Mouse (Mus musculus) liver, postnatal 0 days (tissue): ENCODE results near the gene Olfr1189. TPM values are rescaled to one million over a fixed set of nuclear protein-coding genes. Genes with fewer than 3 reads are reported as not detected.
"Not testable (repeated sequence)": the region's sequence is repeated elsewhere in the genome, so short reads cannot be mapped to it uniquely, and the experiment has no call there.

ENCODE experiments used
- ATAC-seq: fragments of 200-750 bp; cut with Nextera tagmentation; 2 replicates; pipeline ENCODE4 v1.8.0; 2017; ENCODE audit warnings: mild to moderate bottlenecking, moderate library complexity
- DNase-seq: peaks from one replicate; pipeline ENCODE4 v3.0.0-alpha.2; 2016
- H3K27ac ChIP-seq: fragments of 300-500 bp; sonication (generic); 2 replicates; pipeline ENCODE4 v1.5.1; 2014; ENCODE audit warnings: antibody characterized with exemption, moderate library complexity, mild to moderate bottlenecking, low read depth
- H3K27me3 ChIP-seq: fragments of 300-500 bp; sonication (generic); 2 replicates; pipeline ENCODE4 v1.6.1; 2014; ENCODE audit warnings: low read length, control low read depth, mixed read lengths; ENCODE audit not compliant: insufficient read depth
- H3K36me3 ChIP-seq: fragments of 300-500 bp; sonication (generic); replicated peaks from 2 replicates; pipeline ENCODE4 v1.6.1; 2014; ENCODE audit warnings: mild to moderate bottlenecking, control low read depth, low read length, moderate library complexity, mixed read lengths; ENCODE audit not compliant: insufficient read depth
- H3K4me1 ChIP-seq: fragments of 300-500 bp; sonication (generic); 2 replicates; pipeline ENCODE4 v1.6.1; 2014; ENCODE audit warnings: antibody characterized with exemption, mild to moderate bottlenecking, control low read depth; ENCODE audit not compliant: insufficient read depth
- H3K4me2 ChIP-seq: fragments of 300-500 bp; sonication (generic); 2 replicates; pipeline ENCODE4 v1.6.1; 2014; ENCODE audit warnings: low read depth, mild to moderate bottlenecking, low read length, moderate library complexity, mixed read lengths
- H3K4me3 ChIP-seq: fragments of 300-500 bp; sonication (generic); 2 replicates; pipeline ENCODE4 v1.5.1; 2014; ENCODE audit warnings: low read depth, low read length
- H3K9ac ChIP-seq: fragments of 300-500 bp; sonication (generic); replicated peaks from 2 replicates; pipeline ENCODE4 v1.6.1; 2014; ENCODE audit warnings: mild to moderate bottlenecking, moderate library complexity
- H3K9me3 ChIP-seq: fragments of 300-500 bp; sonication (generic); 2 replicates; pipeline ENCODE4 v1.6.1; 2016; ENCODE audit warnings: mild to moderate bottlenecking, control low read depth, low read length, mixed read lengths
- CTCF ChIP-seq: sonication (generic); IDR thresholded peaks from 2 replicates; pipeline ENCODE4 v1.5.1; 2016; ENCODE audit warnings: antibody characterized with exemption, low read depth
- EP300 ChIP-seq: IDR thresholded peaks from 2 replicates; pipeline ENCODE4 v1.6.1; 2016; ENCODE audit warnings: antibody characterized with exemption, low read depth, mild to moderate bottlenecking
- WGBS: fragments of 180-500 bp; shearing (Covaris S2); extraction: QIAGEN DNeasy Blood & Tissue Kit; methylation state at CpG from one replicate; pipeline ENCODE4 v1.1.7; 2014; ENCODE audit not compliant: insufficient replicate concordance; 5-methylcytosine and 5-hydroxymethylcytosine counted together
- polyA plus RNA-seq: library from polyadenylated mRNA; unstranded; fragments of >200 nt; fragmentation: Nextera tagmentation; extraction: Ambion mirVana; gene quantifications from 2 replicates; pipeline ENCODE4 v1.2.1, GENCODE M21; 2015

The Olfr1189 gene
- polyA plus RNA-seq, result not detected in 2 replicates

- Histone ChIP-seq H3K4me1 (no peaks in the 10 kb centered on the region), H3K27me3 (no peaks in the 10 kb centered on the region), H3K27ac (no peak within 1 kb of the TSS), H3K4me2 (no peak within 1 kb of the TSS), H3K9ac (no peak within 1 kb of the TSS), H3K36me3 (no peaks in the 10 kb centered on the region), H3K4me3 (no peak within 1 kb of the TSS), H3K9me3 (no peaks in the 10 kb centered on the region)
- no peak for TF ChIP-seq EP300
- no peak for TF ChIP-seq CTCF
- DNase-seq (no peak), ATAC-seq (no peak)
Measured at GRCm38 (mm10) chr2:88586154-88586553, at the start of gene Olfr1189. Gene Olfr1189, plus strand, starts transcription at chr2:88586454.

GRCm38 (mm10) chr2:88556635-88557034 lies 29.6 kb upstream of the Olfr1189 start, which contains the start of gene Olfr1188:
Gene Olfr1188, plus strand, starts transcription at chr2:88556935.
- H3K9ac ChIP-seq, result no peak within 1 kb of the TSS
- no peak for ATAC-seq

GRCm38 (mm10) chr2:88572696-88573095 lies 13.6 kb upstream of the Olfr1189 start:
- H3K36me3 ChIP-seq, H3K9ac ChIP-seq, H3K4me3 ChIP-seq, H3K27me3 ChIP-seq, DNase-seq, ATAC-seq, H3K4me1 ChIP-seq, H3K4me2 ChIP-seq, H3K9me3 ChIP-seq, H3K27ac ChIP-seq: not testable (repeated sequence)
- WGBS, result 77% methylated on average over 12 of the region's 12 CpGs

More at GRCm38 (mm10) chr2:88556635-88557034, 29.6 kb upstream of the Olfr1189 start, which contains the start of gene Olfr1188:
- WGBS, result 71% methylated on average over 2 of the region's 2 CpGs
- H3K4me1 ChIP-seq, result no peaks in the 10 kb centered on the region
- no peaks in the 10 kb centered on the region for H3K27me3 ChIP-seq
- TF ChIP-seq CTCF (no peak), EP300 (no peak)
- no peak within 1 kb of the TSS for H3K4me3 ChIP-seq
- no peaks in the 10 kb centered on the region for H3K9me3 ChIP-seq
- H3K27ac ChIP-seq, result no peak within 1 kb of the TSS
- H3K36me3 ChIP-seq, result no peaks in the 10 kb centered on the region
- H3K4me2 ChIP-seq, result no peak within 1 kb of the TSS
- DNase-seq, result no peak

- 78% methylated on average over 1 of the region's 1 CpGs for WGBS
Measured at GRCm38 (mm10) chr2:88640242-88640641, 54.0 kb downstream of the Olfr1189 start, which contains the start of gene Olfr1191-ps1. Gene Olfr1191-ps1, plus strand, starts transcription at chr2:88640542.

More at GRCm38 (mm10) chr2:88640242-88640641, 54.0 kb downstream of the Olfr1189 start, which contains the start of gene Olfr1191-ps1:
- not testable (repeated sequence) for H3K9me3 ChIP-seq, H3K4me3 ChIP-seq, H3K4me2 ChIP-seq, H3K9ac ChIP-seq, H3K27ac ChIP-seq, ATAC-seq, H3K36me3 ChIP-seq, H3K4me1 ChIP-seq, DNase-seq, H3K27me3 ChIP-seq

Other genes starting within 250 kb of the Olfr1189 start
- not detected in 2 replicates for gene Olfr1176, start 249.7 kb upstream of the Olfr1189 start, polyA plus RNA-seq
- gene Olfr1177-ps, start 240.0 kb upstream of the Olfr1189 start, polyA plus RNA-seq, result not detected in 2 replicates
- not detected in 2 replicates for gene Olfr1178, start 199.4 kb upstream of the Olfr1189 start, polyA plus RNA-seq
- gene Olfr1179, start 180.0 kb upstream of the Olfr1189 start, polyA plus RNA-seq, result not detected in 2 replicates
- not detected in 2 replicates for gene Olfr1180, start 167.3 kb upstream of the Olfr1189 start, polyA plus RNA-seq
- not detected in 2 replicates for gene Olfr1181, start 160.3 kb upstream of the Olfr1189 start, polyA plus RNA-seq
- gene Gm13757, start 137.3 kb upstream of the Olfr1189 start, polyA plus RNA-seq, result not detected in 2 replicates
- gene Olfr1183, start 131.6 kb upstream of the Olfr1189 start, polyA plus RNA-seq, result not detected in 2 replicates
- not detected in 2 replicates for gene Olfr1184, start 102.9 kb upstream of the Olfr1189 start, polyA plus RNA-seq
- gene Olfr1185-ps1, start 93.1 kb upstream of the Olfr1189 start, polyA plus RNA-seq, result not detected in 2 replicates
- gene Olfr1186, start 67.9 kb upstream of the Olfr1189 start, polyA plus RNA-seq, result not detected in 2 replicates
- gene Olfr1188, start 29.5 kb upstream of the Olfr1189 start, polyA plus RNA-seq, result not detected in 2 replicates
- gene Olfr1191-ps1, start 54.1 kb downstream of the Olfr1189 start, polyA plus RNA-seq, result not detected in 2 replicates
- gene Olfr1192-ps1, start 62.1 kb downstream of the Olfr1189 start, polyA plus RNA-seq, result not detected in 2 replicates
- gene Olfr1193, start 89.2 kb downstream of the Olfr1189 start, polyA plus RNA-seq, result not detected in 2 replicates
- gene Olfr1195, start 102.7 kb downstream of the Olfr1189 start, polyA plus RNA-seq, result not detected in 2 replicates
- gene Olfr1196, start 118.1 kb downstream of the Olfr1189 start, polyA plus RNA-seq, result not detected in 2 replicates
- gene Olfr1197, start 145.9 kb downstream of the Olfr1189 start, polyA plus RNA-seq, result not detected in 2 replicates
- gene Olfr1198, start 164.9 kb downstream of the Olfr1189 start, polyA plus RNA-seq, result not detected in 2 replicates
- not detected in 2 replicates for gene Olfr1199, start 174.0 kb downstream of the Olfr1189 start, polyA plus RNA-seq
- not detected in 2 replicates for gene Olfr1200, start 184.0 kb downstream of the Olfr1189 start, polyA plus RNA-seq
- not detected in 2 replicates for gene Olfr1201, start 206.6 kb downstream of the Olfr1189 start, polyA plus RNA-seq
- gene Olfr1202, start 228.0 kb downstream of the Olfr1189 start, polyA plus RNA-seq, result not detected in 2 replicates
- not detected in 2 replicates for gene Olfr1205, start 243.3 kb downstream of the Olfr1189 start, polyA plus RNA-seq